Mouse (Mus musculus): ENCODE measurements around the gene Fgfr3.

Gene Fgfr3

DNA sequence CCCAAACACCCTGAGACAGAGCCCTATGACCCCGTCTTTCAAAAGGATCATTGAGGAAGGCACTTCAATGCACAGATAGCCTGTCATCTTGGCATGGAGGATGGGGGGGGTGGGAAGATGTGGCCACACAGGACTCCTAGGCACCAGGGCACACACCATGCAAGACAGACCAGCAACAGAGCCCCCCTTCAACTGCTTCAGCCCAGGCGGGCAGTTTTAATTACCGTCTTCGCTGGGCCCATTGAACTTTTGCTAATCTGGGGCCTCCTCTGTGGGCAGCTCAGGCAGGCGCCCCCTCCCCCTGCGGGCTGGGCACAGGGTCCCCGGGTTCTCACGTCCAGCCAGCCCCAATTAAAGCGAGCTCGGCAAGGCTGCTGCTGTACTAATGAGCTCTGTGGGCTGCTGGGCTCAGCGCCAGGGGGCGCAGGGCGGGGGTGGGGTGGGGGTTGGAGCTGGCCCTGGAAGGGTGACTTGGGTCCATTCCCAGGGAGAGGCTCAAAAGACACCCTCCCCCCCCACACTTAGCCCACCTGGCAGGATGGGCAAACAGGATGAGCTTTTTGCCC, 23.4 kb upstream of the Fgfr3 start:
- DNase-seq (ENCODE audit: low spot score in 2 of 2) = peak in 1 of 2 experiments; percentile 40

DNA sequence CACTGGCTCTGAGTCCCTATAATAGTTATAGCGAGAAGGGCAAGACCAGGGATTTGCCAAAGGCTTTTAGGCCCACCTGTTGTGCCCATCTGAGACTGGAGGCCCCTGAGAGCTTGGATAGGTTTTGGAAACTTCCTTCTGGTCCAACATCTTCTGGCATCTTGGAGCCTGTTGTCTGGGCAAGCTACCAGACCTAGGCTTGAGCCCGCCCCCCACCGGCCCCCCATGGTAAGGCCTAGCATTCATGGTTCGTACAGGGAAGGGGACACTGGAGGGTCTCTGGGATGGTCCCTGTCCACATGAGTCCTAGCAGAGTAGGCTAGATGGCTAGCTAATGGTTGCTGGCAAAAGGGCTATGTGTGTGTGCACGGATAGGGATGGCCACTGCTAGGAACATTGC, 22.8 kb upstream of the Fgfr3 start:
- DNase-seq (ENCODE audit: low spot score in 2 of 2) = no peak

DNA sequence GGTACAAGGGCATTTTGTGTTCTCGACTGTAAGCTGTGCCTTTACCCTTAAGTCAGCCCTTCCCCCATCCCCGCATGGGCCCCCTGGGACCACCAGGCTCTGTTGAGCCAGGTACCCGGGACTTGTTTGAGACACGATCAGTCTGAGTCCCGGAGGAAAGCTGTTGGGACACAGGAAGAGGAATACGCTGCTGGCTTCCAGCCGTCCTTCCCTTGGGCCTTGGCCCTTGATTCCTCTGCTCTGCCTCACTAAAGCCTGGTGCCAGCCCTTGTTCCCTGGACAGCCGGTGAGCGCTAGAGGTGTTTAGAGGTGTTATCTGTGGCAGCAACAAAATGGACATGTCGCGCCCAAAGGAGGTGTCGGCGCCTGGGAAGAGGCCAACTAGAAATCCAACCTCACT, 21.5 kb upstream of the Fgfr3 start:
- DNase-seq (ENCODE audit: low spot score in 2 of 2) = no peak

- DNase-seq (ENCODE audit: low spot score in 2 of 2) = no peak
Observed at GRCm38 (mm10) chr5:33701832-33702231, 19.6 kb upstream of the Fgfr3 start.

DNA sequence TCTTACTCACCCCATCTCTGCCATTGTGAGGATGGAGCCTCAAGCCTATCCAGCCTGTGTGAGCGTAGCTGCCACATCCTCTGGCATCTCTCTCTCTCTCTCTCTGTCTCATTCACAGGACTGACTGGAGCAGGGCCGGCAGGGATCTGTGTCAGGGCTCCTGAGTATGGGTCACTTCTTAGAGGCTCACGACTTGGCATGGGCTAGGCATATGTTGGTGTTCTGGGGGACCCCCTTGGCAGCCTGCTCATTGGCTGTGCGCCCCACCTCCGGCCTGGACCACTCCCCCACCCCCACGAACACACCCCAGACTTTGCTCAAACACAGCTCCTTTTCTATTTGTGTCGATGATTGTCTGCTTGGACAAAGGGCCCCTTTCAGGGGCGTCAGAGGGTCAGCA, 17.5 kb upstream of the Fgfr3 start:
- no peak for DNase-seq (ENCODE audit: low spot score in 2 of 2)

DNA sequence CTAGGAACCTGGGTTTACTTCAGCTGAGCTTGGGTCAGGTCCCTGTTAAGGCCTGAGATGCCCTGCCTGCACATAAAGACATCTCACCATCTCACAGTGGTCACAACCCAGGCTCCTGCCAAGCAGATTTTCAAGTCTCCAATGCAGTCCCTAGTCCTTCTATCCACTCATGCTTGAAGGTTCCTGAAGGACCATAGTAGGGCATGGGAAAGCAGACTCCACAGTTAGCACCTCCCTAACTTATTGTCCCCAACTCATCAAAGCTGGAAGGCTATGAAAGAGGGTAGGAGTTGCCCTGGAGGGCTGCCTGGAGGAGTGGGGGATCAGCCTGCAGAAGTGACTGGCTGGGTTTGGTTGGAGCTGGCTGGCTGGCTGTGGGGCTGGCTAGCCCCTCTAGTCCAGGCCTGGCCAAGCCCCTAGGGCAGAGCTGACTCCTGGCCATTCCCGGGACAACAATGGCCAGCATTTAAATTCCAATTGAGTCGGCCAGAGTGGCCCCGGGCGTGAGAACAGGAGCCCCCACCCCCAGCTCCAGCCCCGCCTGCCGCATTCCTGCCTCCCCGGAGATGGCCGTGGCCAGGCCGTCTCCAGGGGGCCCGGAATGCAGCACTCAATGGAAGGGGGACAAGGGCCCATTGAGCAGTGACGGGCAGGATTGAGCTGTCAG, 16.4 kb upstream of the Fgfr3 start:
- peak in 1 of 2 experiments; percentile 52 for DNase-seq (ENCODE audit: low spot score in 2 of 2)

DNA sequence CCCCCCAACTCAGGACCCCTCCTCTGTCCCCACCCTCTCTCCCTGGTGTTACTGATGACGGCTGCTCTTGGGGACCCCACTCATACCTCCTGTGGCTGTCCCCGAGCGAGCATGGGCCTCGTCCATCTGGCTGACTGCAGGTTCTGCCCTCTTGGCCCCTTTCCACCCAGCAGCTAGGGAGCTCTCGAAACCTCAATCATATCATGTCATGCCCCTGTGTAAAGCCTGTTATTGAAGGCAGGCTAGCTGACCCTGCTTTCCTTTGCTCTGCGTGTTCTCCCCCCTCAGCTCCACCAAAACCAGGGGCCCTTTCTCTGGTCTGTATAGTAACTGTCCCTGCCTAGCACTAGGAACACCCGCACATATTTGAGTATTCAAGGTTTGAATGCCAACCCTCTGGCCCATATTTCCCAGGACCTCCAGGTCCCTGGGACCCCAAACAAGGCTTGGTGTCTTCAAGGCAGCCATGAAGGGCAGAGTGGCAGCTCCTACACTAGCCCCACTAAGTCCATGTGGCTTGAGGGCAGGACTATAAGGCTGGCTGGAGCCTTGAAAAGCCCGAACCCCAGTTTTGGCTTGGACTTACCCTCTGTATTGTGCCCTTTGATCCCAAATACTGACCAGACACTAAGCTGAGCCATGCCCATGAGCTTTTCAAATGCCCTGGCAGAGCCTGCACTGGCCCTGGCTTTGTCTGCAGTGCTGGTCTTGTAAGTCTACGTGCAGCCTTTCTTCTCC, 15.7 kb upstream of the Fgfr3 start:
- DNase-seq (ENCODE audit: low spot score in 2 of 2) = no peak

- DNase-seq (ENCODE audit: low spot score in 2 of 2) = no peak
Observed at GRCm38 (mm10) chr5:33706350-33706629, 15.2 kb upstream of the Fgfr3 start.

GRCm38 (mm10) chr5:33707163-33707562, 14.3 kb upstream of the Fgfr3 start:
- no peak for DNase-seq (ENCODE audit: low spot score in 2 of 2)

DNA sequence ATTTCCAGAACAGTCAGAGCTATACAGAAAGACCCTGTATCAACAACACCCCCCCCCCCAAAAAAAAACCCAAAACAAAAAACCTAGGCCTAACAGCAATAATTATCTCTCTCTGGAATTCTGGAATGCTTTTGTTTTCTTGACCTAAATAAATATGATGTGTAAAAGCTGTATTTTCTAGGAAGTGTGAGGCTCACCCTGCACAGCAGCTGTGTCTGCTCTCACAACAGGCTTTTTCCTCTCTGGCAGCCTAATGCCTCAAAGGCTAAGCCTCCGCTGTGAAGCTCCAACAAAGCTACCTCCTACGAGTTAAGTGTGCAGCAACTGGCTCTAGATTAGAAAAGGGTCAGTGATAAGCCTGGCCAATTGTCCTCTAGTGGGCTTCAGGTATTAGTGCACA, 12.4 kb upstream of the Fgfr3 start:
- DNase-seq (ENCODE audit: low spot score in 2 of 2) = no peak

DNA sequence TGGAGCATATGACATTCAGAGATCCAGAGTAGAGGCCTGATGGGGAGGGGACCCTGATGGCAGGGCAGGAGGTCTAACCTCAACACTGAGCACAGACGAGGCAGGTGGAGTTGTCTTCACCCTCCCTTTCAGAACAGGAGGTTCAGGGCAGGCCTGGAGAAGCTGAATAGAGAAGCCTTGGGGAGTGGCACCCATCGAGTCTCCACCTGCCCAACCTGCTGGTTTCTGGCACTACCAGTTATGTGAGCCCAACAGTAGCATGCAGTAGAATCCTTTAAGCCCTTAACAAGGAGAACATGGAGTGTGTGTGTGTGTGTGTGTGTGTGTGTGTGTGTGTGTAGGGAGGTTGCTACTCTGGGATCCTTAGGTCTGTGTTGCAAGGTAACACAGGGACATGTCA, 8.9 kb upstream of the Fgfr3 start:
- no peak for DNase-seq (ENCODE audit: low spot score in 2 of 2)

DNA sequence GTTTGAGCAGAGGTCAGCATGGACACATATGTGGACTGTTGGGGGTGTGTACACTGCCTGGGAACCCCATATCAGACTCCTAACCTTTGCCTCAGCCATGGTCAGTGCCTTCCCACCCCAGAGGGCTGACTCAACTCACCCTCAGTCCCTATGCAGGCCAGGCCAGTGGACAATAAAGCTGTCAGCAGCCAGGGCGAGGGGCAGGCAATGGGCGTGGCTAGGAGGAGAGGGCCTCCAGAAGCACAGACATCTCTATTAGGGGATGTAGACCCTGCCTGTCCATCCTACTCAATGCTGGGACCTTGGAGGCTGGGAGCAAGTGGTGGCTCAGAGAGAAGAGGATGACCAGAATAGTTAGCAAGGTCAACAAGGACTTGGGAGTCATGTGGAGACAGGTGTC, 6.3 kb upstream of the Fgfr3 start:
- no peak for DNase-seq (ENCODE audit: low spot score in 2 of 2)

- DNase-seq (ENCODE audit: low spot score in 2 of 2) = no peak
Observed at GRCm38 (mm10) chr5:33716467-33716866, 5.0 kb upstream of the Fgfr3 start.

- DNase-seq (ENCODE audit: low spot score in 2 of 2) = no peak
Observed at GRCm38 (mm10) chr5:33718460-33718859, 3.0 kb upstream of the Fgfr3 start.

GRCm38 (mm10) chr5:33720852-33721490, 503 bp upstream of the Fgfr3 start:
- no peak for DNase-seq (ENCODE audit: low spot score in 2 of 2)

DNA sequence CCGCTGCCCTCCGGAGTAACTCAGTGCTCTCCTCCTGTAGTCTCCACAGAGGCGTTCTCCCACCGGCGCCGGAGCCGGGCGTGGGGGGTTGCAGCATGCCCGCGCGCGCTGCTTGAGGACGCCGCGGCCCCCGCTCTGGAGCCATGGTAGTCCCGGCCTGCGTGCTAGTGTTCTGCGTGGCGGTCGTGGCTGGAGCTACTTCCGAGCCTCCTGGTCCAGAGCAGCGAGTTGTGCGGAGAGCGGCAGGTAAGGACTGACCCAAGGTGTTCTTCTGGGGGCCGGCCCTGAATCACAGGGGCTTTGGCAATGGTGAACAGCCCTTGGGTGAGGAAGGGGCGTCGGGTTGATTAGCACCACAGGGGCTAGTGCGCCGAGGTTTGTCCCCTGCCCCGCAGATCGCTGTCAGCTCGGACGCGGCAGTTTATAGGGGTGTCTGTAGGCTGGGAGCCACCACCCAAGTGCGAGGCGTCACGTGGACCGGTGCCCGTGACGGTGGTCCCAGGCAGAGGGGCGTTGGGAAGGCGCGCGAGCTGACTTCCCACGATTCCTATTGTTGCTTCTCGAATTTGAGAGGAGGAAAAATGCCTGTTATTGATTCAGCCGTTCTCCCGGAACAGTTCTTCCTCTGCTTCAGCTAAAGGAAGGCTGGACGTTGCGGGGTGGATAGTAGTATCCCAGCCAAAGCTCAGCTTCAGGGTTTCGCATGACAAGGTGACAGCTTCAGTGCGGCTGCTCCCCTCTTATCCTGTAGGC, 968 bp downstream of the Fgfr3 start:
- no peak for DNase-seq (ENCODE audit: low spot score in 2 of 2)

- DNase-seq (ENCODE audit: low spot score in 2 of 2) = no peak
Observed at GRCm38 (mm10) chr5:33723019-33723640, 1.7 kb downstream of the Fgfr3 start.

GRCm38 (mm10) chr5:33723641-33724465, 2.4 kb downstream of the Fgfr3 start:
- no peak for DNase-seq (ENCODE audit: low spot score in 2 of 2)

GRCm38 (mm10) chr5:33726081-33726647, 4.7 kb downstream of the Fgfr3 start:
- peak in 1 of 2 experiments; percentile 47 for DNase-seq (ENCODE audit: low spot score in 2 of 2)

DNA sequence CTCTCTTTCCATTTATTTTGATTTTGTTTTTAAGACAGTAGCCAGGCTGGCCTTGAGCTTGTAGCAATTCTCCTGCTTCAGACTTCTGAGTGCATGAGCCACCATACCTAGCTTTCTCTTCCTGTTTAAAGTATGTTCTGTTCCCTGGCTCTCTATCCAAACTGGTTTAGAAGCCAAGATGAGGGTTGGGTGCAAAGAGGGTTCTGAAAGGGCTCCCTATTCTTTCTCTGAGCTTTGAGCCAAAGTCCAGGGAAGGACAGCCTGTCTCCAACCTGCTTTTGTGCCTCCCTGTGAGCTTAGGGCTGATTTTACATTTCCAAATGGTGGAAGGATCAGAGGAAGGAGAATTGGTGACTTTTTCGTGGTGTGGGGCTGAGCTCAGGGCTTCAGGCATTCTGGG, 5.4 kb downstream of the Fgfr3 start:
- no peak for DNase-seq (ENCODE audit: low spot score in 2 of 2)

DNA sequence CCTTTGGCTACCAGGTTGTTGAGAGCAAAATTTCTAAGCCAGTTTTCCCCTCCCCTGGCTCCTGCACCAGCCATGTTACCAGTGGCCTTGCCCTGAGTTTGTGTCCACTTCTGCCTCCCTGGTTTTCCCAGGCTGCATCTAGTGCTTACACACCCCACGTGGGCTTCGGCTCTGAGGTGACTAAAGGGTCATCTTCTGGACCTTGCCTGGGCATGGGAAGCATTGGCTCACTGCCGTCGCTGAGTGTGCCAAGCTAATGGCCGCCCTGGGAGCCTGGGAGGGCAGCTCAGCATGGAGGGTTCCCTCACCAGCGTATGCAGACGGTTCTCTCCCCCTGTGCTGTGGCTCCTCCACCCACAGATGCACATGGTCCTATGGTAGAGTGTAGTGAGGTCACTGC, 7.4 kb downstream of the Fgfr3 start:
- no peak for DNase-seq (ENCODE audit: low spot score in 2 of 2)

All from frontal cortex, postnatal 36 days (tissue).